Mouse (Mus musculus) activated CD4-positive, CD25-positive, alpha-beta regulatory T cell (primary cell): ENCODE data around the gene Myo5a. TPM values are rescaled to one million over a fixed set of nuclear protein-coding genes. Genes with fewer than 3 reads are reported as not detected.

Experiments
- polyA plus RNA-seq, 2 experiments: library from polyadenylated mRNA; unstranded; fragments of 100-300 nt; shearing (Covaris generic); gene quantifications; one replicate each; pipeline ENCODE4 v1.2.1; 2017

The Myo5a gene
- 10 to 100 TPM; 12.4 to 20.1 TPM for polyA plus RNA-seq

GRCm38 (mm10) chr9:75070457-75071028 is at the start of gene Myo5a:
Myo5a (plus strand) TSS chr9:75071015.

GRCm38 (mm10) chr9:75037451-75038356 is 33.1 kb upstream of the Myo5a start, which contains the start of gene Arpp19:
Arpp19 (plus strand) TSS chr9:75037614.

GRCm38 (mm10) chr9:75231841-75232746 is 161.3 kb downstream of the Myo5a start, which contains the start of gene Myo5c:
Myo5c (plus strand) TSS chr9:75232020.

Other genes with a start within 250 kb of the Myo5a start
- not detected for gene Onecut1, start 209.1 kb upstream of the Myo5a start, polyA plus RNA-seq
- gene Fam214a, start 118.1 kb upstream of the Myo5a start, polyA plus RNA-seq, result 10 to 100 TPM; 37.1 to 37.4 TPM
- 100 to 1,000 TPM; 317 to 386 TPM for gene Arpp19, start 33.4 kb upstream of the Myo5a start, polyA plus RNA-seq
- gene Myo5c, start 161.0 kb downstream of the Myo5a start, polyA plus RNA-seq, result under 1 TPM; 0.20 to 0.41 TPM
- 1 to 10 TPM; 6.1 to 9.4 TPM for gene Gnb5, start 235.3 kb downstream of the Myo5a start, polyA plus RNA-seq